Mouse (Mus musculus): ENCODE results near the gene Chtf18. TPM values are rescaled to one million over a fixed set of nuclear protein-coding genes. Genes with fewer than 3 reads are reported as not detected.
"Not testable (repeated sequence)": the region's sequence is repeated elsewhere in the genome, so short reads cannot be mapped to it uniquely, and the experiment has no call there.

The Chtf18 gene
- polyA plus RNA-seq, 1 experiment from 2014 or later: 47.2 TPM

DNA sequence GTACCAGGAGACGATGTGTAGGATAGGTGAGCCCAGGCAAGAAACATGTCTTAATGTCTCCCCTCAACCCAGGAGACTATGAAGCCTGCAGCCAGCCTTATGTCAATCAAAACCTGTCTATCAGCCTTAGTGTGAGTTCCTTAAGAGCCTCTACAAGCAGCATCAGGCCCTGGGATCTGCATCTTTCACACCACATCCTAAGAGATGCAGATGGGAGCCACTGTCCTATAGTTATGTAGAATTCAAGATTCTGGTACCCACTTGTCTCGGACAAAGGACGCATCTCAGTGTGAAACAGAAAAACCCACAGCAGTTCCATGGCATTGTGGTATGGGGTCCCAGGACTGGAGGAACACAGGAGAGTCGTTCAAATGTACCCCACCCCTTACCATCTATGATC lies 27.9 kb upstream of the Chtf18 start:
- H3K4me1 ChIP-seq (replicated peaks): peaks cover 21% of the 10 kb centered on the region
- 80% methylated on average over 4 of the region's 4 CpGs for WGBS
- H3K27ac ChIP-seq: no peak overlapping the region
- no peaks in the 10 kb centered on the region for H3K9me3 ChIP-seq
- H3K4me3 ChIP-seq: no peak overlapping the region
- DNase-seq (ENCODE audit: low spot score): no peak
- peaks cover 19% of the 10 kb centered on the region for H3K27me3 ChIP-seq (ENCODE audit: insufficient read depth, poor library complexity, severe bottlenecking)
- no peaks in the 10 kb centered on the region for H3K36me3 ChIP-seq

DNA sequence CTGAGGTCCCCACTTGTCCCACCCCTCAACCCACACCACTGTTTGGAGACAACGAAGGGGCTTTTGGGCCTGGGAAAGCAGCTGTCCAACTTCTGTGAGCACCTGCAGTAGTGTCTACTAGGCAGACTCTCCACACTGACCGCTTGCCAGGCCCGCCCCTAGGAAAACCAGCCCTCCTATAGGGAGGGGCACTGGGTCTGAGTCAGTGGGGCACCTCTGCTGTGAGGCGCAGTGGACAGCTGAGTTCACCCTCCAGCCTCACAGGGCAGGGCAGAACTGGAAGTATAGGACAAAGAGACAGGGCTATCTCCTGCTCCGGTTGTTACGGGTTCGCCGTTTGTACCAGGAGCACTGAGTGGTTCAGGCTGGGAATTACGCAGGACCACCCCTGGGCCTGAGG lies 27.0 kb upstream of the Chtf18 start, which contains the start of gene Msln:
TSS of gene Msln (minus strand) at position 138 of the 400 bp plus-strand sequence.
- no peaks in the 10 kb centered on the region for H3K36me3 ChIP-seq
- no peak within 1 kb of the TSS for H3K27ac ChIP-seq
- no peak for DNase-seq (ENCODE audit: low spot score)
- H3K9me3 ChIP-seq: no peaks in the 10 kb centered on the region
- no peak within 1 kb of the TSS for H3K4me3 ChIP-seq
- 89% methylated on average over 9 of the region's 9 CpGs for WGBS
- H3K27me3 ChIP-seq (ENCODE audit: insufficient read depth, poor library complexity, severe bottlenecking): peaks cover 17% of the 10 kb centered on the region
- peaks cover 21% of the 10 kb centered on the region for H3K4me1 ChIP-seq (replicated peaks)

DNA sequence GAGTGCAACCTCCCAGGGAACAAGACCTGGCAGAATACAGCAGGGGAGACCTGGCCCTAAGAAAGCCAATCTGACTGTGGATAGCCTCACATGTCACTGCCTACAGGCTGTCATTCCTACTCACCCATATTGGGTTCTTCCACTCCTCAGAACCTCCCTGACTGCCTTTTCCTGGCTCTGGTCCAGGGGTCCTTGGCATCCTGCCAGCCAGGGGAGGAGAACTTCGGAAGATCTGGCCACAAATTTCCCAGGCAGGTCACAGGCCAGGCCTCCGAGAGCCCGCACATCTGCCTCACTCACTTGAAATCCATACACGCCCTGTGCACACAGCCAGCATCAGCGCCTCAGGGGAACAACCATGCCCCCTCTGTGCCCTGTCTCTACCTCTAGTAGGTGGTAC lies 24.2 kb upstream of the Chtf18 start:
- 79% methylated on average over 5 of the region's 5 CpGs for WGBS
- H3K27ac ChIP-seq: no peak overlapping the region

DNA sequence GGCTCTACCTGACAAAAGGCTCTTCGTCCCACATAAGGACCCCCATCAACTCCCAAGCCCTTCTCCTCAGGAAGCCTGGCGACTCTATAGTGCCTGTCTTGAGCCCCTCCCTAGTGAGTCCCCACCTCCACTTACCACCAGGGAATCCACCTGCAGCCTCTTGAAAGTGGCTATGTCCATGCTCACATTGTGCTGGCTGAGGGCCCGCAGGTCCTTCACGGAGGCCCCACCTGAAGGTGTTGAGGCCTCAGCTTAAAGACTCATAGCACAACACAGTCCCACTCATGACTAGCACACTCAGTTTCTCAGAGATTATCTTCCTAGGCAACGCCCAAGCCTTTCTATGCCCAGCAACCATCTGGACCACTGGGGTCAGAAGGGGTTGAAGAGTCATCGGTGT lies 22.1 kb upstream of the Chtf18 start:
- Histone ChIP-seq H3K4me3 (no peak overlapping the region), H3K27ac (no peak overlapping the region), H3K36me3 (no peaks in the 10 kb centered on the region), H3K27me3 (ENCODE audit: insufficient read depth, poor library complexity, severe bottlenecking) (no peaks in the 10 kb centered on the region), H3K9me3 (no peaks in the 10 kb centered on the region), H3K4me1 (replicated peaks) (peaks cover 4% of the 10 kb centered on the region; the same call in 1 of the 2 replicates)
- no peak for DNase-seq (ENCODE audit: low spot score)
- 89% methylated on average over 6 of the region's 6 CpGs for WGBS

More for the DNA sequence above, 24.2 kb upstream of the Chtf18 start:
- no peaks in the 10 kb centered on the region for H3K27me3 ChIP-seq (ENCODE audit: insufficient read depth, poor library complexity, severe bottlenecking)
- H3K9me3 ChIP-seq: no peaks in the 10 kb centered on the region
- no peaks in the 10 kb centered on the region for H3K36me3 ChIP-seq
- peaks cover 21% of the 10 kb centered on the region for H3K4me1 ChIP-seq (replicated peaks)
- no peak for DNase-seq (ENCODE audit: low spot score)
- no peak overlapping the region for H3K4me3 ChIP-seq

DNA sequence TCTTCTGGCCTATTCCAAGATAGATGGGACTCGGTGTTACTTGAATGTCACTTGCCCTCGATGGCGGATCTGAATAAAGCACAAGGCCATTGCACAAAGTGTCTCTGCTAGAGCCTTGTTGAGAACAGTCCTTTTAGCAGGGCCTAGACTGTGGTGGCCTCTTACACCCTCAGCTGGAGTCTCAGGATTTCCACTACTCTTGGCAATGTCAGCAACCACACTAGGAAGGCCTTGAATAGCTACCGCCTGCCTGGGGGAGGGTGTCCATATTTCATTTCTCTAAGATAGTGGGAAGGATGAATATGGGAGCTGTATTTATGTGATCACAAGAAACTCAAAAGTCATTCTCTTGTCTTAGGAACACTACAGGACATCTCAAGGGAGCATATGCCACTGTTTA lies 21.0 kb upstream of the Chtf18 start:
- no peaks in the 10 kb centered on the region for H3K9me3 ChIP-seq
- DNase-seq (ENCODE audit: low spot score): no peak
- no peak overlapping the region for H3K27ac ChIP-seq
- no peak overlapping the region for H3K4me3 ChIP-seq
- no peaks in the 10 kb centered on the region for H3K27me3 ChIP-seq (ENCODE audit: insufficient read depth, poor library complexity, severe bottlenecking)
- peaks cover 4% of the 10 kb centered on the region; the same call in 1 of the 2 replicates for H3K4me1 ChIP-seq (replicated peaks)
- no peaks in the 10 kb centered on the region for H3K36me3 ChIP-seq
- 97% methylated on average over 4 of the region's 4 CpGs for WGBS

DNA sequence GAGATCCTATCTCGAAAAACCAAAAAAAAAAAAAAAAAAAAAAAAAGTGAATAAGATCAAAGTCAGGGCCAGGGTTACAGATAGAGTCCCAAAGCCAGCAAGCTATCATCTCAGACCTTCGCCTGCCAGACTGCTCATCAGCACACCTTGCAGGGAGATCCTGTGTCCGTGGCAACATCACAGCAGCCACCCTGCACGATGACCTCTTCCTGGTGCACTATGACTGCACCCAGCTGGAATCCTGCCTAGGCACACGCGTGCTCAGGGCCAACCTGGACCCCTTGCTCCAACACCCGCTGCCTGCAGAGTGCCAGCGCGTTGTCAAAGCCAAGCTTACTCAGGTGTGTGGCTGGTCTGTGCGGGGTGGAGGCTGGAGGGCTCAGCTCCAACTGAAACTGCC lies 17.1 kb upstream of the Chtf18 start:
- Histone ChIP-seq H3K4me3 (no peak overlapping the region), H3K27me3 (ENCODE audit: insufficient read depth, poor library complexity, severe bottlenecking) (no peaks in the 10 kb centered on the region; the same call in 1 of the 2 replicates), H3K9me3 (no peaks in the 10 kb centered on the region), H3K36me3 (no peaks in the 10 kb centered on the region), H3K4me1 (replicated peaks) (no peaks in the 10 kb centered on the region), H3K27ac (no peak overlapping the region)
- no peak for DNase-seq (ENCODE audit: low spot score)
- 81% methylated on average over 10 of the region's 10 CpGs for WGBS

GRCm38 (mm10) chr17:25743831-25744230 lies 16.6 kb upstream of the Chtf18 start:
- Histone ChIP-seq H3K27ac (no peak overlapping the region), H3K27me3 (ENCODE audit: insufficient read depth, poor library complexity, severe bottlenecking) (no peaks in the 10 kb centered on the region; the same call in 1 of the 2 replicates), H3K9me3 (no peaks in the 10 kb centered on the region), H3K36me3 (no peaks in the 10 kb centered on the region), H3K4me3 (no peak overlapping the region), H3K4me1 (replicated peaks) (no peaks in the 10 kb centered on the region)
- DNase-seq (ENCODE audit: low spot score): no peak
- WGBS: 96% methylated on average over 9 of the region's 9 CpGs

DNA sequence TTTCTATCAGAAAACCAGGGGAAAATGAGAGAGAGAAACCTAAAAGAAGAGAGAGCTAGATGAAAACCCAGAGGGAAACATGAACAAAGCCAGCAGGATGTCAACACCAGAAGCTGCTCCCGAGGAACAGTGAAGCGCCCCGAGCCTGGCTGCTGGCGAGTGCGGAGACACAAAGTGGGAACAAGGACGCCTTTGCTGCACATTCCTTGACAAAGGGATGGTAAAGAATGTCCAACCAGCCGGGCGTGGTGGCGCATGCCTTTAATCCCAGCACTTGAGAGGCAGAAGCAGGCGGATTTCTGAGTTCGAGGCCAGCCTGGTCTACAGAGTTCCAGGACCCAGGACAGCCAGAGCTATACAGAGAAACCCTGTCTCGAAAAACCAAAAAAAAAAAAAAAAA lies 14.3 kb upstream of the Chtf18 start:
- 72% methylated on average over 12 of the region's 12 CpGs for WGBS
- not testable (repeated sequence) for H3K36me3 ChIP-seq; H3K4me3 ChIP-seq; H3K9me3 ChIP-seq; H3K4me1 ChIP-seq (replicated peaks); H3K27me3 ChIP-seq (ENCODE audit: insufficient read depth, poor library complexity, severe bottlenecking); H3K27ac ChIP-seq; DNase-seq (ENCODE audit: low spot score)

- WGBS: 81% methylated on average over 7 of the region's 7 CpGs
- no peaks in the 10 kb centered on the region for H3K4me1 ChIP-seq (replicated peaks)
- H3K27ac ChIP-seq: no peak overlapping the region
- no peaks in the 10 kb centered on the region for H3K36me3 ChIP-seq
- H3K27me3 ChIP-seq (ENCODE audit: insufficient read depth, poor library complexity, severe bottlenecking): peaks cover 6% of the 10 kb centered on the region; the same call in 1 of the 2 replicates
- DNase-seq (ENCODE audit: low spot score): no peak
- no peak overlapping the region for H3K4me3 ChIP-seq
- no peaks in the 10 kb centered on the region for H3K9me3 ChIP-seq
Observed at GRCm38 (mm10) chr17:25738861-25739260, 11.6 kb upstream of the Chtf18 start.

- no peak within 1 kb of the TSS for H3K27ac ChIP-seq
- no peak within 1 kb of the TSS for H3K4me3 ChIP-seq
- no peak for DNase-seq (ENCODE audit: low spot score)
- 78% methylated on average over 3 of the region's 3 CpGs for WGBS
- H3K27me3 ChIP-seq (ENCODE audit: insufficient read depth, poor library complexity, severe bottlenecking): peaks cover 6% of the 10 kb centered on the region; the same call in 1 of the 2 replicates
- H3K4me1 ChIP-seq (replicated peaks): peaks cover 8% of the 10 kb centered on the region; the same call in 1 of the 2 replicates
- H3K9me3 ChIP-seq: no peaks in the 10 kb centered on the region
- peaks cover 7% of the 10 kb centered on the region for H3K36me3 ChIP-seq
Observed at GRCm38 (mm10) chr17:25735745-25736144, 8.5 kb upstream of the Chtf18 start, which contains the start of gene Mslnl. Gene Mslnl, plus strand, starts transcription at chr17:25736042.

GRCm38 (mm10) chr17:25735246-25735645 lies 8.0 kb upstream of the Chtf18 start:
- no peaks in the 10 kb centered on the region for H3K9me3 ChIP-seq
- 85% methylated on average over 5 of the region's 5 CpGs for WGBS

DNA sequence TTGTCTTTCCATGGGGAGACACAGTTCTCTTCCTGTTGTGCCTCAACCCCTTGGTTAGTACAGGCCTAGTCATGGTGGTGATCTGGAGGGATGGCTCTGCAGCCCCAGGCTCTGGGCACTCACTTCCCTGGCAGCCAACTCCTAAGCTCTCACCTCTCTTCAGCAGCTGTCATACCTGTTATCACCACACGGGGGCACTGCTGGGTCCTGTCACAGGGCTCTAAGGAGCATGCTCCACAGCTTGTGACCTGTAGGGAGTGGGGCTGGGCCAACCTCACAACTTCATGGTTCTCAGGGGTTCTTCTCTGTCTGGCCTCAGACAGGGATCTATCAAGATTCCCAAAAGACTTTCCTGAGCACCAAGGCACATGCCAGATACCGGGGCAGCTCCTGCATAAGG lies 4.9 kb upstream of the Chtf18 start:
- WGBS: 20% methylated on average over 2 of the region's 2 CpGs
- H3K27ac ChIP-seq: no peak overlapping the region
- peaks cover 27% of the 10 kb centered on the region for H3K4me1 ChIP-seq (replicated peaks)
- peak; percentile 92 for DNase-seq (ENCODE audit: low spot score)
- H3K4me3 ChIP-seq: no peak overlapping the region
- H3K9me3 ChIP-seq: no peaks in the 10 kb centered on the region
- H3K27me3 ChIP-seq (ENCODE audit: insufficient read depth, poor library complexity, severe bottlenecking): peaks cover 5% of the 10 kb centered on the region; the same call in 1 of the 2 replicates
- H3K36me3 ChIP-seq: peaks cover 27% of the 10 kb centered on the region

More at GRCm38 (mm10) chr17:25735246-25735645, 8.0 kb upstream of the Chtf18 start:
- H3K27me3 ChIP-seq (ENCODE audit: insufficient read depth, poor library complexity, severe bottlenecking): peaks cover 6% of the 10 kb centered on the region; the same call in 1 of the 2 replicates
- H3K27ac ChIP-seq: no peak overlapping the region
- peaks cover 8% of the 10 kb centered on the region; the same call in 1 of the 2 replicates for H3K4me1 ChIP-seq (replicated peaks)
- no peak overlapping the region for H3K4me3 ChIP-seq
- no peak for DNase-seq (ENCODE audit: low spot score)
- peaks cover 12% of the 10 kb centered on the region for H3K36me3 ChIP-seq

GRCm38 (mm10) chr17:25728009-25728270 lies 721 bp upstream of the Chtf18 start:
- Histone ChIP-seq H3K4me3 (peak overlapping the region; percentile 73), H3K27ac (peak overlapping the region; percentile 90), H3K36me3 (peaks cover 55% of the 10 kb centered on the region), H3K4me1 (replicated peaks) (peaks cover 54% of the 10 kb centered on the region), H3K27me3 (ENCODE audit: insufficient read depth, poor library complexity, severe bottlenecking) (no peaks in the 10 kb centered on the region), H3K9me3 (no peaks in the 10 kb centered on the region)
- no peak for DNase-seq (ENCODE audit: low spot score)
- WGBS: 27% methylated on average over 4 of the region's 4 CpGs

DNA sequence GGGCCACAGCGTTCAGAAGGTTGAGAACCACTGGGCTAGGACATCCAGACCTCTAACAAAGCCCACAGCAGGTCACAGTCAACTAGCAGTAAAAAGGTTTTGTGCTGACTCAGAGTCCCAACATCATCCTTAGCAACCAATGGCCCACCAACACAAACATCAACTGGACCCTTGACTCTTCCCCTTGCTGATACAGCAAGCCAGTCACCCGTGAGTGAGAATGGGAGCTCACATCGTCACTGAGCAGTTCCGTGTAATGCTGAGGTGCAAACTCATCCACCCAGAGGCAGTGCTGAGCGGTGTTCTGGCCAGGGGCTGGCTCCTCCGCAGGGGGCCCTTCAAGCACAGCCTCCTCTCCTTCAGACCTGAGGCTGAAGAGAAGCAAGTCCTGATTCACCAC lies 2.0 kb downstream of the Chtf18 start:
- no peaks in the 10 kb centered on the region for H3K9me3 ChIP-seq
- 85% methylated on average over 6 of the region's 6 CpGs for WGBS
- H3K27ac ChIP-seq: no peak overlapping the region
- H3K36me3 ChIP-seq: peaks cover 69% of the 10 kb centered on the region
- H3K4me1 ChIP-seq (replicated peaks): peaks cover 45% of the 10 kb centered on the region
- no peak overlapping the region; the same call in 1 of the 2 replicates for H3K4me3 ChIP-seq
- H3K27me3 ChIP-seq (ENCODE audit: insufficient read depth, poor library complexity, severe bottlenecking): no peaks in the 10 kb centered on the region
- DNase-seq (ENCODE audit: low spot score): no peak

Measured in hindbrain, embryonic 10.5 days (tissue).